Mouse (Mus musculus) heart, embryonic 16.5 days (tissue): ENCODE results near the gene Map3k12. TPM values are rescaled to one million over a fixed set of nuclear protein-coding genes. Genes with fewer than 3 reads are reported as not detected.

ENCODE experiments used
- ATAC-seq: fragments of 200-750 bp; cut with Nextera tagmentation; replicated peaks from 2 replicates; pipeline ENCODE4 v1.8.0; 2017; ENCODE audit warnings: moderate number of reproducible peaks; ENCODE audit not compliant: insufficient read depth, low FRiP score; ENCODE audit errors: extremely low read depth
- H3K27ac ChIP-seq: fragments of 300-500 bp; sonication (generic); 2 replicates; pipeline ENCODE4 v1.5.1; 2014; ENCODE audit warnings: mild to moderate bottlenecking, low read length, control low read depth, moderate library complexity
- H3K27me3 ChIP-seq: fragments of 300-500 bp; sonication (generic); 2 replicates; pipeline ENCODE4 v1.6.1; 2014; ENCODE audit warnings: low read length, mixed read lengths; ENCODE audit not compliant: control insufficient read depth, insufficient read depth
- H3K36me3 ChIP-seq: fragments of 300-500 bp; sonication (generic); 2 replicates; pipeline ENCODE4 v1.6.1; 2014; ENCODE audit not compliant: control insufficient read depth, insufficient read depth
- H3K4me1 ChIP-seq: fragments of 300-500 bp; sonication (generic); 2 replicates; pipeline ENCODE4 v1.6.1; 2014; ENCODE audit warnings: low read length, mixed read lengths; ENCODE audit not compliant: control insufficient read depth, insufficient read depth
- H3K4me2 ChIP-seq: fragments of 300-500 bp; sonication (generic); 2 replicates; pipeline ENCODE4 v1.6.1; 2014; ENCODE audit warnings: low read depth, mild to moderate bottlenecking, control low read depth, low read length
- H3K4me3 ChIP-seq: fragments of 300-500 bp; sonication (generic); 2 replicates; pipeline ENCODE4 v1.5.1; 2014; ENCODE audit warnings: mild to moderate bottlenecking, control low read depth, low read length
- H3K9ac ChIP-seq: fragments of 300-500 bp; sonication (generic); 2 replicates; pipeline ENCODE4 v1.6.1; 2014; ENCODE audit warnings: low read length, control low read depth
- H3K9me3 ChIP-seq: fragments of 300-500 bp; sonication (generic); replicated peaks from 2 replicates; pipeline ENCODE4 v1.6.1; 2016; ENCODE audit warnings: low read length; ENCODE audit not compliant: control insufficient read depth
- WGBS: fragments of 180-500 bp; shearing (Covaris S2); extraction: QIAGEN DNeasy Blood & Tissue Kit; methylation state at CpG from one replicate; pipeline ENCODE4 v1.1.7; 2014; 5-methylcytosine and 5-hydroxymethylcytosine counted together
- polyA plus RNA-seq: library from polyadenylated mRNA; unstranded; fragments of >200 nt; fragmentation: Nextera tagmentation; extraction: Ambion mirVana; gene quantifications from 2 replicates; pipeline ENCODE4 v1.2.1, GENCODE M21; 2015

Gene Map3k12
- polyA plus RNA-seq, 1 experiment from 2014 or later, result 10.3 TPM

DNA sequence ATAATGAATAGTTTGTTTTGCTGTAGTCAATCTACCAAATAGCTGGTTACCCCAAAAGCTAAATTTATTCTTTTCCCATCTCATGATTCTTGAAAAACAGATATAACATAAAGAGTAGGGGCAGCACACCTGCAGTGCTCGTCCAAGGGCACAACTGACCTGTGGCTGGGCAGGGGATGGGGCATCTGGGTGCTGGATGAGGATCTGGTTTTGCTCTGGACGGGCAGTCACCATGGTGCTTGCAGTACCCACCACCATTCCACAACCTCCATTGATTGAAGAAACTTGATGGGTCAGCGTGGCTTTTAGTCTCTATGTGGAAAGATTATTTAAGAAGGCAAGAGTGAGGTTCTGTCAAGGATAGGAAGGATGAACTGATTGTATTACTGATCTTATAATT lies 29.4 kb upstream of the Map3k12 start:
- WGBS, result 87% methylated on average over 3 of the region's 3 CpGs
- peaks cover 12% of the 10 kb centered on the region for H3K4me1 ChIP-seq
- peaks cover 32% of the 10 kb centered on the region for H3K36me3 ChIP-seq
- peak overlapping the region; percentile 81; the same call in 1 of the 2 replicates for H3K27ac ChIP-seq
- H3K4me2 ChIP-seq, result no peak overlapping the region
- no peak overlapping the region for H3K4me3 ChIP-seq
- H3K9ac ChIP-seq, result no peak overlapping the region
- H3K27me3 ChIP-seq, result no peaks in the 10 kb centered on the region
- ATAC-seq, result no peak
- H3K9me3 ChIP-seq, result 0 out of 2 replicates have a peak, but pooled peaks cover 3% of the 10 kb centered on the region

GRCm38 (mm10) chr15:102544801-102545200 lies 27.9 kb upstream of the Map3k12 start:
- no peak overlapping the region for H3K27ac ChIP-seq
- H3K9me3 ChIP-seq, result 0 out of 2 replicates have a peak, but pooled peaks cover 3% of the 10 kb centered on the region
- 91% methylated on average over 4 of the region's 4 CpGs for WGBS
- no peak for ATAC-seq
- H3K4me1 ChIP-seq, result peaks cover 12% of the 10 kb centered on the region
- no peaks in the 10 kb centered on the region for H3K27me3 ChIP-seq
- H3K9ac ChIP-seq, result no peak overlapping the region
- no peak overlapping the region for H3K4me2 ChIP-seq
- H3K36me3 ChIP-seq, result peaks cover 36% of the 10 kb centered on the region
- H3K4me3 ChIP-seq, result no peak overlapping the region

DNA sequence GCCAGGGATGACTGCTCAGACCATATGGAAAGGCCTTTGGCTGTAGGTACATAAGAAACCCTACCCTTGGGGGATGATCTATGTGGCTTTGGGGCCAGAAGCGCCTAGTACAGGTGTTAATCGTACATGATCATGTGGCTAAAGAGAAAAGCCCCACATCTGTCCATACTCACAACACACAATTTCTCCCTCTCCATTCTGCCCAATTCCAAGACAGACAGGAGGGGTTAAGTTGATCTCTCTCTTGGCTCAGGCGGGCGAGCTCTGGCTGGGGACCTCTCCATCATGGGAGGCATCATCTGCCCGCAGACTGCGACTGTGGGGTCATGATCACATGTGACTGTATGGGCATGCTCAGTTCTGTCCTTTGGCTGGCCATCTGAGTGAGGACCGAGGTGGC lies 17.1 kb upstream of the Map3k12 start:
- no peak for ATAC-seq
- Histone ChIP-seq H3K27ac (no peak overlapping the region), H3K27me3 (no peaks in the 10 kb centered on the region), H3K9me3 (no peaks in the 10 kb centered on the region), H3K4me3 (no peak overlapping the region), H3K9ac (no peak overlapping the region), H3K36me3 (peaks cover 55% of the 10 kb centered on the region), H3K4me2 (no peak overlapping the region), H3K4me1 (no peaks in the 10 kb centered on the region)
- WGBS, result 86% methylated on average over 7 of the region's 7 CpGs

DNA sequence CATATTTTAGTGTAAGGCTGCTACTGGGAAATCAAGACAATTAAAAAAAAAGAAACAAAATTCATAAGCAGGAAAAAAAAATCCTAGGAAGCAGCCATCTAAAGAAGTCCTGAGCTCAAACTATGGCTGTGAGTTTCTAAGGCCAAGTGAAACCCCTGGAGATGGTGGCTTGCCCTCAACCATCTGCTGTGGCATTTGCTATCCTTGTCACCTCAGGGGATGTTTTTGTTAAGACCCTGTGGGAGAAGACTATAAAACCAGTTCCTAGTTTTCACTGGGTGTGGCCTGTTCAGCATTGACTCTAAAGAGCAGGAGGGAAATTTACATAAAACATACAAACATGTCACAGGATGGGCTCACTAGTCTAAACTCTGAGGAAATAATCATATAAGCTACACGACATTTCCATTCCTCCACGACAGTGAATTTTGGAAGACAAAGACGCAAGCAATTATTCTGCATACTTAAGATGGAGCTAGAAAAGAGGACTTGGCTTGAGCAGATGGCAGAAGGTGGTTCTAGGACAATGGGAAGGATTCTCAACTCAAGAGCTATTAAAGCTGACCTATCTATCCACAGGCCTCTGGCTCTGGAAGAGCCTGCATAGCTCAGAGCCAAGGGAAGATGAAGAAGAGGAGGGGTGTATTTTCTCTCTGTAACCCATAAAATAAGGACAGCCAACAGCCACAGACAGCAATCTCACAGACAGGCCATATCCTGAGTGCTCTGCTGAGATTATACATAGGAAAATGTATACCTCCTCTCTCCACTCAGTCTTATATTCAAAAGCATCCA lies 15.4 kb upstream of the Map3k12 start:
- no peak for ATAC-seq
- H3K27ac ChIP-seq, result no peak overlapping the region
- H3K4me3 ChIP-seq, result no peak overlapping the region
- 88% methylated on average over 3 of the region's 3 CpGs for WGBS
- peaks cover 61% of the 10 kb centered on the region for H3K36me3 ChIP-seq
- H3K27me3 ChIP-seq, result no peaks in the 10 kb centered on the region
- no peak overlapping the region for H3K9ac ChIP-seq
- no peaks in the 10 kb centered on the region for H3K9me3 ChIP-seq
- H3K4me1 ChIP-seq, result no peaks in the 10 kb centered on the region
- H3K4me2 ChIP-seq, result no peak overlapping the region

- Histone ChIP-seq H3K9me3 (no peaks in the 10 kb centered on the region), H3K27me3 (no peaks in the 10 kb centered on the region), H3K27ac (no peak overlapping the region), H3K9ac (no peak overlapping the region), H3K4me2 (no peak overlapping the region), H3K4me3 (no peak overlapping the region), H3K4me1 (no peaks in the 10 kb centered on the region), H3K36me3 (peaks cover 56% of the 10 kb centered on the region)
- ATAC-seq, result no peak
- WGBS, result 85% methylated on average over 4 of the region's 4 CpGs
Measured at GRCm38 (mm10) chr15:102531586-102531985, 14.7 kb upstream of the Map3k12 start.

GRCm38 (mm10) chr15:102530566-102530965 lies 13.7 kb upstream of the Map3k12 start:
- no peak overlapping the region for H3K4me2 ChIP-seq
- H3K4me1 ChIP-seq, result no peaks in the 10 kb centered on the region
- 79% methylated on average over 4 of the region's 4 CpGs for WGBS
- peaks cover 49% of the 10 kb centered on the region for H3K36me3 ChIP-seq
- no peaks in the 10 kb centered on the region for H3K27me3 ChIP-seq
- no peaks in the 10 kb centered on the region for H3K9me3 ChIP-seq
- no peak overlapping the region for H3K27ac ChIP-seq
- no peak overlapping the region for H3K9ac ChIP-seq
- no peak overlapping the region for H3K4me3 ChIP-seq
- ATAC-seq, result no peak

GRCm38 (mm10) chr15:102528396-102528795 lies 11.5 kb upstream of the Map3k12 start:
- Histone ChIP-seq H3K27ac (no peak overlapping the region), H3K9ac (no peak overlapping the region)
- 97% methylated on average over 1 of the region's 1 CpGs for WGBS

GRCm38 (mm10) chr15:102527936-102528335 lies 11.1 kb upstream of the Map3k12 start:
- Histone ChIP-seq H3K27me3 (no peaks in the 10 kb centered on the region), H3K4me3 (no peak overlapping the region), H3K4me1 (no peaks in the 10 kb centered on the region), H3K9me3 (no peaks in the 10 kb centered on the region), H3K4me2 (no peak overlapping the region), H3K9ac (no peak overlapping the region), H3K36me3 (peaks cover 47% of the 10 kb centered on the region), H3K27ac (no peak overlapping the region)
- WGBS, result 74% methylated on average over 3 of the region's 3 CpGs
- no peak for ATAC-seq

More at GRCm38 (mm10) chr15:102528396-102528795, 11.5 kb upstream of the Map3k12 start:
- ATAC-seq, result no peak
- H3K4me1 ChIP-seq, result no peaks in the 10 kb centered on the region
- H3K9me3 ChIP-seq, result no peaks in the 10 kb centered on the region
- no peak overlapping the region for H3K4me3 ChIP-seq
- no peak overlapping the region for H3K4me2 ChIP-seq
- peaks cover 49% of the 10 kb centered on the region for H3K36me3 ChIP-seq
- H3K27me3 ChIP-seq, result no peaks in the 10 kb centered on the region

- no peak overlapping the region for H3K4me2 ChIP-seq
- H3K9me3 ChIP-seq, result no peaks in the 10 kb centered on the region
- H3K9ac ChIP-seq, result no peak overlapping the region
- no peaks in the 10 kb centered on the region for H3K27me3 ChIP-seq
- H3K36me3 ChIP-seq, result peaks cover 49% of the 10 kb centered on the region
- H3K27ac ChIP-seq, result no peak overlapping the region; the same call in 1 of the 2 replicates
- 71% methylated on average over 6 of the region's 6 CpGs for WGBS
- H3K4me3 ChIP-seq, result no peak overlapping the region
- no peaks in the 10 kb centered on the region for H3K4me1 ChIP-seq
- no peak for ATAC-seq
Measured at GRCm38 (mm10) chr15:102526111-102527002, 9.5 kb upstream of the Map3k12 start.
